Mouse (Mus musculus) thymus, adult 2 months (tissue): ENCODE data around the gene Prss53. TPM values are rescaled to one million over a fixed set of nuclear protein-coding genes. Genes with fewer than 3 reads are reported as not detected.
"Not testable (repeated sequence)": the region's sequence is repeated elsewhere in the genome, so short reads cannot be mapped to it uniquely, and the experiment has no call there.

Experiments used
- DNase-seq: peaks from one replicate; pipeline ENCODE4 v3.0.0; 2021
- H3K27ac ChIP-seq: fragments of 200-500 bp; 2 replicates; pipeline ENCODE4 v1.5.1; 2012; ENCODE audit warnings: low read length, control low read depth; ENCODE audit not compliant: control insufficient read depth, insufficient read depth
- H3K27me3 ChIP-seq: fragments of 200-500 bp; 2 replicates; pipeline ENCODE4 v1.6.1; 2012; ENCODE audit warnings: mild to moderate bottlenecking, low read length, moderate library complexity, mixed read lengths; ENCODE audit not compliant: control insufficient read depth, insufficient read depth
- H3K36me3 ChIP-seq: fragments of 200-500 bp; 2 replicates; pipeline ENCODE4 v1.6.1; 2012; ENCODE audit warnings: mild to moderate bottlenecking, low read length, moderate library complexity; ENCODE audit not compliant: control insufficient read depth, insufficient read depth
- H3K4me1 ChIP-seq: fragments of 200-500 bp; replicated peaks from 2 replicates; pipeline ENCODE4 v1.6.1; 2012; ENCODE audit warnings: low read length; ENCODE audit not compliant: control insufficient read depth, insufficient read depth
- H3K4me3 ChIP-seq: fragments of 200-500 bp; 2 replicates; pipeline ENCODE4 v1.5.1; 2012; ENCODE audit warnings: mild to moderate bottlenecking, low read length, control low read depth, moderate library complexity; ENCODE audit not compliant: control insufficient read depth, insufficient read depth
- CTCF ChIP-seq: fragments of 200-500 bp; IDR thresholded peaks from 2 replicates; pipeline ENCODE4 v1.5.1; 2012; ENCODE audit warnings: mild to moderate bottlenecking, control low read depth, low read length, moderate library complexity, borderline replicate concordance; ENCODE audit not compliant: control insufficient read depth, poor library complexity, insufficient read depth; ENCODE audit errors: extremely low read depth
- POLR2A ChIP-seq: fragments of 200-500 bp; IDR thresholded peaks from 2 replicates; pipeline ENCODE4 v1.6.1; 2012; ENCODE audit warnings: mild to moderate bottlenecking, low read length, control low read depth, moderate library complexity; ENCODE audit not compliant: control insufficient read depth, poor library complexity, insufficient read depth; ENCODE audit errors: extremely low read depth
- WGBS: fragments of 180-500 bp; shearing (Covaris S2); methylation state at CpG from one replicate; pipeline ENCODE4 v1.1.7; 2018; 5-methylcytosine and 5-hydroxymethylcytosine counted together
- polyA plus RNA-seq: library from polyadenylated mRNA; depleted of rRNA; stranded (reverse); fragments of >200 nt; gene quantifications from 2 replicates; pipeline ENCODE4 v1.2.3, GENCODE M21; 2012

Gene Prss53
- polyA plus RNA-seq, 1 experiment = 2.5 TPM

- TF ChIP-seq CTCF (no peak), POLR2A (no peak)
- Histone ChIP-seq H3K36me3 (no peaks in the 10 kb centered on the region; the same call in 1 of the 2 replicates), H3K4me1 (peaks cover 35% of the 10 kb centered on the region), H3K27ac (no peak overlapping the region), H3K27me3 (no peaks in the 10 kb centered on the region), H3K4me3 (no peak overlapping the region)
- WGBS = 96% methylated on average over 2 of the region's 2 CpGs
- DNase-seq = no peak
Measured at GRCm38 (mm10) chr7:127901772-127902171, 11.0 kb upstream of the Prss53 start.

- Histone ChIP-seq H3K4me1 (peaks cover 37% of the 10 kb centered on the region), H3K27me3 (no peaks in the 10 kb centered on the region), H3K27ac (peak overlapping the region; percentile 62), H3K4me3 (no peak overlapping the region), H3K36me3 (no peaks in the 10 kb centered on the region)
- 25% methylated on average over 7 of the region's 7 CpGs for WGBS
- no peak for DNase-seq
- no peak for TF ChIP-seq CTCF
- no peak for TF ChIP-seq POLR2A
Measured at GRCm38 (mm10) chr7:127899997-127900396, 9.2 kb upstream of the Prss53 start.

GRCm38 (mm10) chr7:127898179-127898956 lies 7.6 kb upstream of the Prss53 start:
- DNase-seq = peak; percentile 41
- TF ChIP-seq POLR2A (no peak), CTCF (no peak)
- 53% methylated on average over 10 of the region's 10 CpGs for WGBS

GRCm38 (mm10) chr7:127897542-127897941 lies 6.8 kb upstream of the Prss53 start:
- WGBS = 96% methylated on average over 7 of the region's 7 CpGs
- no peak for DNase-seq
- H3K4me3 ChIP-seq = no peak overlapping the region
- H3K27me3 ChIP-seq = no peaks in the 10 kb centered on the region
- no peaks in the 10 kb centered on the region for H3K36me3 ChIP-seq
- TF ChIP-seq CTCF (no peak), POLR2A (no peak)
- H3K4me1 ChIP-seq = peaks cover 28% of the 10 kb centered on the region
- H3K27ac ChIP-seq = no peak overlapping the region

More at GRCm38 (mm10) chr7:127898179-127898956, 7.6 kb upstream of the Prss53 start:
- Histone ChIP-seq H3K4me1 (peaks cover 28% of the 10 kb centered on the region), H3K36me3 (no peaks in the 10 kb centered on the region), H3K27ac (no peak overlapping the region), H3K27me3 (no peaks in the 10 kb centered on the region), H3K4me3 (no peak overlapping the region)

GRCm38 (mm10) chr7:127896384-127896783 lies 5.6 kb upstream of the Prss53 start:
- Histone ChIP-seq H3K27me3 (no peaks in the 10 kb centered on the region), H3K36me3 (no peaks in the 10 kb centered on the region), H3K4me1 (peaks cover 28% of the 10 kb centered on the region), H3K4me3 (no peak overlapping the region), H3K27ac (no peak overlapping the region)
- TF ChIP-seq CTCF (peak; percentile 42; the same call in 1 of the 2 replicates), POLR2A (no peak)
- 74% methylated on average over 13 of the region's 13 CpGs for WGBS
- peak; percentile 67 for DNase-seq

- WGBS = 70% methylated on average over 7 of the region's 7 CpGs
- not testable (repeated sequence) for H3K36me3 ChIP-seq, DNase-seq, H3K4me3 ChIP-seq, H3K27me3 ChIP-seq, H3K27ac ChIP-seq
- H3K4me1 ChIP-seq = peaks cover 28% of the 10 kb centered on the region
Measured at GRCm38 (mm10) chr7:127895891-127896290, 5.1 kb upstream of the Prss53 start.

GRCm38 (mm10) chr7:127895442-127895841 lies 4.7 kb upstream of the Prss53 start, which contains the start of the genes Gm21974 and Vkorc1:
Gene Gm21974 (minus strand): TSS chr7:127895454.
Gene Vkorc1 (minus strand): TSS chr7:127895617.
- DNase-seq = peak; percentile 88

More at GRCm38 (mm10) chr7:127895442-127895841, 4.7 kb upstream of the Prss53 start, which contains the start of the genes Gm21974 and Vkorc1:
- Histone ChIP-seq H3K4me1 (peaks cover 28% of the 10 kb centered on the region), H3K27me3 (no peaks in the 10 kb centered on the region), H3K36me3 (no peaks in the 10 kb centered on the region), H3K27ac (no peak within 1 kb of the TSS), H3K4me3 (peak within 1 kb of the TSS; percentile 49)
- under 1% methylated on average over 26 of the region's 26 CpGs for WGBS
- TF ChIP-seq POLR2A = 0 out of 2 replicates have a peak, but pooled peaks have one; percentile 29
- TF ChIP-seq CTCF = peak; percentile 58; the same call in 1 of the 2 replicates
